Mouse (Mus musculus): ENCODE data around the gene Ptpn3. TPM values are rescaled to one million over a fixed set of nuclear protein-coding genes. Genes with fewer than 3 reads are reported as not detected.

Ptpn3 gene
- polyA plus RNA-seq, 1 experiment: 1.1 TPM

- Histone ChIP-seq H3K36me3 (ENCODE audit: control insufficient read depth, insufficient read depth, low read length) (no peaks in the 10 kb centered on the region), H3K4me3 (ENCODE audit: extremely low read depth, insufficient read depth, insufficient read length) (no peak overlapping the region), H3K4me1 (ENCODE audit: control insufficient read depth, insufficient read depth, insufficient read length) (no peaks in the 10 kb centered on the region), H3K27ac (ENCODE audit: insufficient read depth, low read length) (no peak overlapping the region), H3K27me3 (ENCODE audit: control insufficient read depth, insufficient read depth, low read length) (no peaks in the 10 kb centered on the region)
- DNase-seq (ENCODE audit: low read depth in 1 of 2, low spot score in 2 of 2): no peak
- TF ChIP-seq POLR2A (IDR thresholded peaks at IDR 0.05; ENCODE audit: low read depth, low read length) (no peak), CTCF (IDR thresholded peaks at IDR 0.05; ENCODE audit: extremely low read depth, insufficient read depth, insufficient read length, insufficient replicate concordance) (no peak)
- WGBS: 93% methylated on average over 9 of the region's 9 CpGs
Observed at GRCm38 (mm10) chr4:57164578-57165210, 136.9 kb downstream of the Ptpn3 start.

DNA sequence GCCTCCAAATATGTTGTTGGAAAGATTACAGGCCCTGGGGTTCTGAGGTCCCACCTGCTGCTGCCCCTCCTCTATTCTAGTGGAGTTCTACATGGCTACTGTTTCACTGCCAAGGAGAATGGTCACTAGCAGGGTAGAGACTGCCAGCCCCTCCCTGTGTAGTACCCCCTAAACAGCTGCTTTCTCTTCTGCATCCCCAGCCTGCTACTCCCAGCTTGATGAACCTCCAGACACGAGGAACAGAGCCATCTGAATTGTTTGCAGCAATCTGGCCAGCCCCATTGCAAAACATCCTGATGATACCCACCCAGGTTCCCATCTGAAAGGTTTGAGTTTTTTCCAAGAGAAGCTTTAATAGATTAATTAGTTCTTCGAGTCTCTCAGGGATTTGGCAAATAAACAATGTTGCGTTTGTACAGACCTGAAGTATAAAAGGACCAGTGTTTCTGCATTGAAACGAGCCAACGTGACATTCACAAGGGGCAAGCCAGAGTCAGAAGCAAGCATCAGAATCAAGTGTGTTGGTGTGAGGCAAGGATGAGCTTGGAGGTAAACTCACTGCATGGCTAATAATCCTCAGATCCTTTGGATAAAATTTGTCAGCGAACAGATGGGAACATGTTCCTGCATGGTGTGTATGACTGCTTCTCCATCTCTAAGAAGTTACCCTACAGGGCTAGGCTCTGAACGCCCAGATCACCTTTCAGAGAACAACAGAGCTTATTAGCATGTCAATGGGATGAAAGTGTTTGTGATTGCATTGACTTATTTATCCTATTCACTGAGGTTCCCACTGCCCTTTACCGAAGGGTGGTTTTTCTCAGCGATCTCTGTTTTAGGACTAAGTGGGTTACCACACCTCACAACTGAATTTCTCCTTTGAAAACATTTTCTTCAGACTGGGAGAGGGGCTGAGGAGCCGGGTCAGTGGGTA, 138.6 kb downstream of the Ptpn3 start:
- Histone ChIP-seq H3K27me3 (ENCODE audit: control insufficient read depth, insufficient read depth, low read length) (no peaks in the 10 kb centered on the region), H3K4me1 (ENCODE audit: control insufficient read depth, insufficient read depth, insufficient read length) (no peaks in the 10 kb centered on the region), H3K4me3 (ENCODE audit: extremely low read depth, insufficient read depth, insufficient read length) (no peak overlapping the region), H3K27ac (ENCODE audit: insufficient read depth, low read length) (no peak overlapping the region), H3K36me3 (ENCODE audit: control insufficient read depth, insufficient read depth, low read length) (no peaks in the 10 kb centered on the region)
- no peak for TF ChIP-seq POLR2A (IDR thresholded peaks at IDR 0.05; ENCODE audit: low read depth, low read length)
- no peak for TF ChIP-seq CTCF (IDR thresholded peaks at IDR 0.05; ENCODE audit: extremely low read depth, insufficient read depth, insufficient read length, insufficient replicate concordance)
- no peak for DNase-seq (ENCODE audit: low read depth in 1 of 2, low spot score in 2 of 2)
- 68% methylated on average over 10 of the region's 10 CpGs for WGBS

DNA sequence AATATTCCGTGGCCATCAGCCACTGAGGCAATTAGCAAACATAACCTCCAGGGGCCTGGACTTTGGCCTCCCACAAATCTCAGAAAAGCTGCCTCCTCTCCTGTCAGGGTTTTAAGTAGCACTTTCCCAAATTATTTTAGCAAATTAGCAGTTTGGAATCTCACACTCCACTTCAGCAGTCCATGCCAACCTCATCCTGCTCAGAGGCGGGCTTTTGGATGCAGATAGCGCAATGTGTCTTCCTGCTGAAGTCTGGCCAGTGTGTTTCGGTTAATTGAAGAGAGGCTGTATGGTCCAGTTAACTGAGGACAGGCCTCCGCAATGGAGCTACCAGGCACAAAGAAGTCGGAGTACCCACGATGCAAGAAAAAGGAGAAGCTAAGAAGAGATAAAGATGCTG, 141.1 kb downstream of the Ptpn3 start:
- no peak for DNase-seq (ENCODE audit: low read depth in 1 of 2, low spot score in 2 of 2)
- no peak overlapping the region for H3K27ac ChIP-seq (ENCODE audit: insufficient read depth, low read length)
- no peak for TF ChIP-seq CTCF (IDR thresholded peaks at IDR 0.05; ENCODE audit: extremely low read depth, insufficient read depth, insufficient read length, insufficient replicate concordance)
- TF ChIP-seq POLR2A (IDR thresholded peaks at IDR 0.05; ENCODE audit: low read depth, low read length): no peak
- H3K36me3 ChIP-seq (ENCODE audit: control insufficient read depth, insufficient read depth, low read length): no peaks in the 10 kb centered on the region
- no peaks in the 10 kb centered on the region for H3K4me1 ChIP-seq (ENCODE audit: control insufficient read depth, insufficient read depth, insufficient read length)
- H3K4me3 ChIP-seq (ENCODE audit: extremely low read depth, insufficient read depth, insufficient read length): no peak overlapping the region
- H3K27me3 ChIP-seq (ENCODE audit: control insufficient read depth, insufficient read depth, low read length): no peaks in the 10 kb centered on the region
- WGBS: 80% methylated on average over 7 of the region's 7 CpGs

GRCm38 (mm10) chr4:57156549-57157169, 145.0 kb downstream of the Ptpn3 start:
- Histone ChIP-seq H3K4me3 (ENCODE audit: extremely low read depth, insufficient read depth, insufficient read length) (no peak overlapping the region), H3K4me1 (ENCODE audit: control insufficient read depth, insufficient read depth, insufficient read length) (no peaks in the 10 kb centered on the region), H3K36me3 (ENCODE audit: control insufficient read depth, insufficient read depth, low read length) (no peaks in the 10 kb centered on the region), H3K27ac (ENCODE audit: insufficient read depth, low read length) (no peak overlapping the region), H3K27me3 (ENCODE audit: control insufficient read depth, insufficient read depth, low read length) (no peaks in the 10 kb centered on the region)
- no peak for TF ChIP-seq POLR2A (IDR thresholded peaks at IDR 0.05; ENCODE audit: low read depth, low read length)
- no peak for TF ChIP-seq CTCF (IDR thresholded peaks at IDR 0.05; ENCODE audit: extremely low read depth, insufficient read depth, insufficient read length, insufficient replicate concordance)
- no peak for DNase-seq (ENCODE audit: low read depth in 1 of 2, low spot score in 2 of 2)
- 94% methylated on average over 8 of the region's 8 CpGs for WGBS

DNA sequence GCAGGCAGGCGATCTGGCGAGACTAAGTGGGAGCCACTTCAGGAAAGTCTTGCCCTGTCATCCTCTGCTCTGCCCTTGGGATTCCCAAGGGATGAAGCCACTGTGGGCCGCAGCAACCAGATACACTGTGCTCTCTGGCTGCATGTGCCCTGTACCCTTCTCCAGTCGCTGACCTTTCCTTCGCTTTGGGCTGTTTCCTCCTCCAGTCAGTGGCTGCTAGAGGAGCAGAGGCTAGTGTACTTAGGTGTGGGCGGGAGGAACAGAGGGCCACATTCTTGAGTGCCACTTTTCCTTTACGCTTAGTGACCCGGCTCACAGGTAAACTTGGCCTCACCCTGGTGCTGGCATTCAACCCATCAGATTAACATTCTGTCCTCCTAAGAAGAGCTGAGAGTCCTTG, 147.8 kb downstream of the Ptpn3 start:
- TF ChIP-seq CTCF (IDR thresholded peaks at IDR 0.05; ENCODE audit: extremely low read depth, insufficient read depth, insufficient read length, insufficient replicate concordance) (no peak), POLR2A (IDR thresholded peaks at IDR 0.05; ENCODE audit: low read depth, low read length) (no peak)
- H3K4me3 ChIP-seq (ENCODE audit: extremely low read depth, insufficient read depth, insufficient read length): no peak overlapping the region
- DNase-seq (ENCODE audit: low read depth in 1 of 2, low spot score in 2 of 2): no peak
- H3K4me1 ChIP-seq (ENCODE audit: control insufficient read depth, insufficient read depth, insufficient read length): no peaks in the 10 kb centered on the region
- no peaks in the 10 kb centered on the region for H3K36me3 ChIP-seq (ENCODE audit: control insufficient read depth, insufficient read depth, low read length)
- H3K27me3 ChIP-seq (ENCODE audit: control insufficient read depth, insufficient read depth, low read length): no peaks in the 10 kb centered on the region
- WGBS: 71% methylated on average over 8 of the region's 8 CpGs
- no peak overlapping the region for H3K27ac ChIP-seq (ENCODE audit: insufficient read depth, low read length)

GRCm38 (mm10) chr4:57153068-57153835, 148.4 kb downstream of the Ptpn3 start:
- H3K4me1 ChIP-seq (ENCODE audit: control insufficient read depth, insufficient read depth, insufficient read length): no peaks in the 10 kb centered on the region
- H3K27me3 ChIP-seq (ENCODE audit: control insufficient read depth, insufficient read depth, low read length): no peaks in the 10 kb centered on the region
- DNase-seq (ENCODE audit: low read depth in 1 of 2, low spot score in 2 of 2): no peak
- no peaks in the 10 kb centered on the region for H3K36me3 ChIP-seq (ENCODE audit: control insufficient read depth, insufficient read depth, low read length)
- no peak overlapping the region for H3K4me3 ChIP-seq (ENCODE audit: extremely low read depth, insufficient read depth, insufficient read length)
- 44% methylated on average over 9 of the region's 9 CpGs for WGBS
- TF ChIP-seq CTCF (IDR thresholded peaks at IDR 0.05; ENCODE audit: extremely low read depth, insufficient read depth, insufficient read length, insufficient replicate concordance) (no peak), POLR2A (IDR thresholded peaks at IDR 0.05; ENCODE audit: low read depth, low read length) (no peak)
- H3K27ac ChIP-seq (ENCODE audit: insufficient read depth, low read length): no peak overlapping the region

Measured in spleen, adult 2 months (tissue).